ENCODE assay signal across 24 mouse cellular contexts in genomic region chr16:34235086-34235485, GRCm38 (mm10).
DNase-seq lines count a peak whose midpoint lies in the region; ATAC-seq and TF ChIP-seq lines count a peak whose summit lies in the region.
"Had no signal": no experiment of that assay in that cellular context is flagged by ENCODE, and none has a peak within 500 bp of the region (broad histone marks: within the 10 kb centered on the region; RNA-seq: fewer than 3 reads in every experiment).

No protein-coding gene starts in this region.

- H3K9ac ChIP-seq in forebrain, embryonic 12.5 days: no peak overlapping the region
- no peak overlapping the region for H3K9ac ChIP-seq in forebrain, embryonic 11.5 days (ENCODE audit: low read length)
- H3K9ac ChIP-seq: embryonic facial prominence, embryonic 13.5 days; heart, embryonic 13.5 days; hindbrain, embryonic 12.5 days had no signal

- H3K4me2 ChIP-seq in forebrain, embryonic 12.5 days: no peak overlapping the region
- no peak overlapping the region for H3K4me2 ChIP-seq in forebrain, embryonic 11.5 days (ENCODE audit: low read depth, low read length, severe bottlenecking)
- H3K4me2 ChIP-seq: embryonic facial prominence, embryonic 13.5 days; heart, embryonic 13.5 days; hindbrain, embryonic 12.5 days; liver, embryonic 11.5 days; midbrain, embryonic 11.5 days had no signal

- intact Hi-C loops in left cerebral cortex, adult 2 months (cut with DNase I): no loop called here

- H3K27ac ChIP-seq in forebrain, embryonic 12.5 days: peak overlapping the region; percentile 50; the same call in 1 of the 2 replicates
- H3K27ac ChIP-seq in forebrain, embryonic 11.5 days (ENCODE audit: low read depth, low read length): no peak overlapping the region
- peak overlapping the region; percentile 89 for H3K27ac ChIP-seq in left cerebral cortex, adult 2 months
- H3K27ac ChIP-seq: embryonic facial prominence, embryonic 13.5 days; heart, adult 2 months; heart, embryonic 13.5 days; hindbrain, embryonic 12.5 days; kidney, postnatal 0 days had no signal

- no peak for DNase-seq in forebrain, embryonic 11.5 days (ENCODE audit: low spot score)
- DNase-seq in left cerebral cortex, adult 2 months (ENCODE audit: extremely low spot score in 1 of 2, low spot score in 2 of 2): no peak
- no peak for DNase-seq in left cerebral cortex, adult 11 months (ENCODE audit: low spot score)
- peak; percentile 31 to 40 for DNase-seq in kidney, adult 8-10 months
- DNase-seq in kidney, postnatal 36 days: peak; percentile 43 to 61
- no peak for DNase-seq in yolk sac, embryonic 10.5 days (ENCODE audit: low spot score)
- DNase-seq: adrenal gland, postnatal 14 days; B cell, adult 2 months; gastrocnemius, postnatal 14 days; heart, adult 2 months; lung, adult 18-20 months; lung, postnatal 14 days; thymus, adult 18-20 months; thymus, postnatal 36 days had no signal

- H3K4me3 ChIP-seq in forebrain, embryonic 12.5 days (replicated peaks): no peak overlapping the region
- H3K4me3 ChIP-seq in forebrain, embryonic 11.5 days (ENCODE audit: low read depth, low read length): no peak overlapping the region
- H3K4me3 ChIP-seq in left cerebral cortex, adult 2 months: no peak overlapping the region
- H3K4me3 ChIP-seq: embryonic facial prominence, embryonic 13.5 days; erythroblast, embryonic 14.5 days; heart, adult 2 months; heart, embryonic 13.5 days; hindbrain, embryonic 12.5 days had no signal

- H3K9me3 ChIP-seq in forebrain, embryonic 12.5 days: no peaks in the 10 kb centered on the region
- no peaks in the 10 kb centered on the region for H3K9me3 ChIP-seq in forebrain, embryonic 11.5 days (ENCODE audit: control insufficient read depth, low read length)
- H3K9me3 ChIP-seq: embryonic facial prominence, embryonic 13.5 days; heart, embryonic 13.5 days; hindbrain, embryonic 12.5 days had no signal

- no peaks in the 10 kb centered on the region for H3K27me3 ChIP-seq in forebrain, embryonic 12.5 days
- H3K27me3 ChIP-seq in forebrain, embryonic 11.5 days (ENCODE audit: control insufficient read depth, insufficient read depth, low read length): no peaks in the 10 kb centered on the region
- H3K27me3 ChIP-seq: embryonic facial prominence, embryonic 13.5 days; heart, embryonic 13.5 days; hindbrain, embryonic 12.5 days had no signal

- peaks cover 11% of the 10 kb centered on the region for H3K4me1 ChIP-seq in forebrain, embryonic 12.5 days
- peaks cover 3% of the 10 kb centered on the region; the same call in 1 of the 2 replicates for H3K4me1 ChIP-seq in forebrain, embryonic 11.5 days (replicated peaks; ENCODE audit: control insufficient read depth, insufficient read depth, low read length)

- TF ChIP-seq CTCF in left cerebral cortex, adult 2 months (IDR thresholded peaks at IDR 0.05): no peak

- ATAC-seq in forebrain, embryonic 12.5 days (ENCODE audit: low FRiP score): no peak
- no peak for ATAC-seq in forebrain, embryonic 11.5 days (replicated peaks; ENCODE audit: low FRiP score)
- ATAC-seq: activated CD4-positive, CD25-positive, alpha-beta regulatory T cell, adult 4 months; forebrain, embryonic 16.5 days had no signal

- peaks cover 14% of the 10 kb centered on the region for H3K36me3 ChIP-seq in forebrain, embryonic 12.5 days (replicated peaks)
- H3K36me3 ChIP-seq in forebrain, embryonic 11.5 days (ENCODE audit: control insufficient read depth, insufficient read depth, low read length): no peaks in the 10 kb centered on the region; the same call in 1 of the 2 replicates

- 20% methylated on average over 11 of the region's 11 CpGs for WGBS in forebrain, embryonic 12.5 days
- 29% methylated on average over 11 of the region's 11 CpGs for WGBS in forebrain, embryonic 11.5 days

Comparison
In these comparisons a context has a peak if more than half of its experiments do, and no peak if none do; other contexts are left out.
1. DNase-seq: peak in kidney, adult 8-10 months (2 of 2) and kidney, postnatal 36 days (2 of 2); none in forebrain, embryonic 11.5 days (single experiment), left cerebral cortex, adult 2 months (0 of 2), left cerebral cortex, adult 11 months (single experiment) and yolk sac, embryonic 10.5 days (single experiment).